Mouse (Mus musculus) thymus, adult 18-20 months (tissue): ENCODE measurements around the gene Itpr1.

Experiments used
- DNase-seq, 2 experiments: peaks; one replicate each; pipeline ENCODE4 v3.0.0; 2022; ENCODE audit warnings: mixed read lengths in 2 of 2

Itpr1 gene

DNA sequence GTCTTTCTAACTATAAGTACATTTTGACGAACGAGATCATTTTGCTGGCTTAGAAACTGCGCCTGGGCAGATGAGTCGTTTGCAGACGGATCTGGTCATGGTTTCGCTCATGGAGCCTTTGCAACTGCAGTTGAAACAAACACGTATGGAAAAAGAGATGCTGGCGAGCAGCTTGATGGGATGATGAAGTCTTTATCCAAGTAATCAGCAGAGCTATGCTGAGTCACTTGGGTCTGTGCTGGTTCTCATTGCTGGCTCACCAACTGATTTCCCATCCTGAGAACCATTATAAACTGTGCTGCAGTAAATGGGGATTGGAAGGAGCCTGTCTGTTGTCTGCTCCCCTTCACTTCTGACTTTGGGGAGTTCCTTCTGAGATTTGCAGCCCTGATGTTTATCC lies 31.7 kb downstream of the Itpr1 start:
- DNase-seq: no peak

DNA sequence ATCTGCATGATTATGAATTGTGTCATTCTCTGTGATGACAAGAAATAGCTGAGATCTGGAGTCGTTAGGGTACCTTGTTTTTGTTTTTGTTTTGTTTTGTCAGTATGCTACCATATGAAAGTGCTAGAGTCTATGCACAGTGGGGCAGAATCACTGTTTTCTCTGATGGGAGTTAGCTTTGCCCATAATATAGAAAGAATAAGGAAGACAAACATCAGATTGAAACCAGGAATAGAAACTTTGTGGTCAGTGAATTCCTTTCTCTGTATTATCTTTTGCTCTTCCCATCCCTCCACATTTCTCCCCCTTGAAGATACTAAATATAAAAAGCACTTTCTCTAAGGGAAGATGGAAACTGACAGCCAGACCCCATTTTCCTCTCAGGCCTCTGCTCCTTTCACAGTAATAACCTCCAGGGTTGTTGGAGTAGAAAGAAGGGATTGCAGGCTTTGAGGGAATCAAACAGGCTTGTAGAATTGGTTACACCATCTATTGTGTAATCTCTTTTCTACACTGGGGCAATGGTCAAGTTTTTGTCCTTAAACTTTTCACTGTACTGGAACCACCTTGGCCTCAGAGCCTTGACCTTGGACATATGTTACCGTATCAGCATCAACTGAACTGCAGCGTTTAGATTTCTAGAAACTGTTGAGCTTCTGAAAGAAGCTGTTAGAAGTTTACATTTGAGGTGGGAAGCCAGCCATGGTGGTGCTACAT lies 33.6 kb downstream of the Itpr1 start:
- no peak for DNase-seq

DNA sequence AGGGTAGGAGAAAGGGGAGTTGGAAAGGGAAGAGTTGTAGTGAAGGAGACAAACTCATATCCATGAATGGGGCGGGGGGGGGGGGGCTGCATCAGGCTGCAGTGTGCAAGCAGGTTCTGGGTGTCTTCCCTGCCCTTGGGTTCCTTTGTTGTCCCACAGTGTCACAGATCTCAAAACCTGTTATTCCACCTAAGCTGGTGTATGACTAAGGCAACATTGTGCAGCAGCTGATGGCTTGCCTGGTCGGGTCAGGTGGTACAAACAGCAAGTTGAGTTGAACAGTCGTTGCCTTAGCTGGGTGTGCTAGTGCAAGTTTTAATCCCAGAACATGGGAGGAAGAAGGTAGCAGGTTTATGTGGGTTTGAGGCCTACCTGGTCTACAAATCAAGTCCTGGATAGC lies 34.3 kb downstream of the Itpr1 start:
- no peak for DNase-seq

DNA sequence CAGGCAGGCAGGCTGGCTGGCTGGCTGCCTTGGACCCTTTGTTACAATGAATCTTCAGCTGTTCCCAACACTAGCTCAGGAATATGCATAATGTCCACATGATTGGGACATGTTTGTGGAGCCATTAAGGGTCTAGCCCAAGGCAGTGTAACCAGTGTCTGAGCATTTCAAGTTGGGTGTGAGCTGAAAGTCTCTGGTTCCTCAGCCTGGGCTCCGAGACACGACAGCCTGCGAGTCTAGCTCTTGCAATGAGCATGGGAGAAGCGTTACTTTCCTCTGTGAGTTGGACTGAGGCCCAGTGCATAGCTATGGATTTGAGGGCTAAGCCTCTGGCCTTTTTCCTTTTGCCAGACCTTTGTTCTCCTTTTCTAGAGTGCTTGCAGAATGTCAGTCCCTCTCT lies 35.6 kb downstream of the Itpr1 start:
- DNase-seq: no peak

DNA sequence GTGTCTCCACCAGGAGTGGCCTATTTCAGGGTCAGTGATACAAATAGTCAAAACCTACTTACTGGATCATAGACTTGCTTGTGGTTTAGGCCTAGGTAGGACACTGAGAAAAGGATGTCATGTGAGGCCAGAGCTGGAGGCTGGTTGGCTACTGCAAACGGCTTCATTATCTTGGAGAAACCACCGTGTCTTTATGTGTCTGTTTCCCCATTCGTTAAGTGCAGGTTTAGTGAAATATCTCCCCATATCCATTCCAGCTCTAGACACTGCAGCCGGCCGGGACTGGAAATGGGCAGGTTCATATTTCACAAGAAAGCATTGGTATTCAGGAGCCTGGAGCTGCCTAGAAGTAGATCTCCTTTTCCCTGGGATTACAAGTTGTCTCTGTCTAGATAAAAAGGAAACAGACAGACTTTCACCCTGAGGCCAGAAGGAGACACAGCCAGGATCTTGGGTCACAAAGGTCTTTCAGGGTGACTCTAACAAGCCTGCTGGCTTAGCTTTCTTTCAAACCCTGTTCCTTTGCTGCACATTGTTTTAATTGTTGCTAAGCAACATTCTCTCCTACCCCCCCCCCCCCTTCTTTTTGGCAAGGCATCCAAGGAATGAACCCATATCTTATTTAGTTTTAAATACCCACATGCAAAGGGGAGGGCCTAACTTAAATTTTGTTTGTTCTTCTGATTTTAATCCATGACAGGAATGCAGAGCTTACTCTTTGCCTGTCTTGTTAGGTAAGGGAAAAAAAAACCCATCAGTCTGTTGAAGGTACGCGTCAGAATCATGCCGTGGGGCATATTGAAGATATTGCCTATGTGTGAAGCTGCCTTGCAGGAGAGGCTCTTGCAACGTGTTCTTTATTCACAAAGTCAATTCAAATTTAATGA lies 36.4 kb downstream of the Itpr1 start:
- DNase-seq: no peak

DNA sequence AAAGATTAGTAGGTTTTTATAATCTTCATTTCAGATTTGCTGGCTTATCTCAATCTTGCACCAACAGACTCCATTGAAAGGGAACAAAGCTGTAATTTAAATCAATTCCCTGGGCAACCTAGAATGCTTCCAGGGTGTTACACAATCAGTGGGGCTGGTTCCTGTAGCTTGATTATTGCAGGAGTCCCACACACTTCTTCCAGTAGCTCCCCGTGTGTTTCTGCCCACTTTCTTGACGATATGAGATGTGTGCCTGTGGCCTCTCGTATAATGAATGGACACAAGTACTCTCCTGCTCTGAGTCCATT lies 37.0 kb downstream of the Itpr1 start:
- no peak for DNase-seq

DNA sequence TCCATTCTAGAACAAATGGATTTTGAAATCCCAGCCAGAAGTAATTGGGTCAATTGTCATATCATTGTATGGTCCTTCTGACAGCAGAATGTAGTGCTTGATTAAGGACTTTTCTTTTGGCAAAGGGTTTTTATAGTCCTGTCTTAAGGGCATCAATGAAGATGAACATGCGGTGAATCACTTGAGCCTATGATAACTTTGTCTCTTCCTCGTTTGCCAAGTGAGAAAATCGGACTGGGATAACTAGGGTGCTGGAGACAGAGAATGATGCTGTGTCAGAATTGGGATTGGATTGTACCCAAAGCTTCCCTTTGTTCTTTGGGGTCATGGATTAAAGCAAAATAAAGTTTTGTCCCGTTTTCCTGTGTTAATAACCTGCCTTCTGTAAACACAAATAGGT lies 37.5 kb downstream of the Itpr1 start:
- DNase-seq: no peak

DNA sequence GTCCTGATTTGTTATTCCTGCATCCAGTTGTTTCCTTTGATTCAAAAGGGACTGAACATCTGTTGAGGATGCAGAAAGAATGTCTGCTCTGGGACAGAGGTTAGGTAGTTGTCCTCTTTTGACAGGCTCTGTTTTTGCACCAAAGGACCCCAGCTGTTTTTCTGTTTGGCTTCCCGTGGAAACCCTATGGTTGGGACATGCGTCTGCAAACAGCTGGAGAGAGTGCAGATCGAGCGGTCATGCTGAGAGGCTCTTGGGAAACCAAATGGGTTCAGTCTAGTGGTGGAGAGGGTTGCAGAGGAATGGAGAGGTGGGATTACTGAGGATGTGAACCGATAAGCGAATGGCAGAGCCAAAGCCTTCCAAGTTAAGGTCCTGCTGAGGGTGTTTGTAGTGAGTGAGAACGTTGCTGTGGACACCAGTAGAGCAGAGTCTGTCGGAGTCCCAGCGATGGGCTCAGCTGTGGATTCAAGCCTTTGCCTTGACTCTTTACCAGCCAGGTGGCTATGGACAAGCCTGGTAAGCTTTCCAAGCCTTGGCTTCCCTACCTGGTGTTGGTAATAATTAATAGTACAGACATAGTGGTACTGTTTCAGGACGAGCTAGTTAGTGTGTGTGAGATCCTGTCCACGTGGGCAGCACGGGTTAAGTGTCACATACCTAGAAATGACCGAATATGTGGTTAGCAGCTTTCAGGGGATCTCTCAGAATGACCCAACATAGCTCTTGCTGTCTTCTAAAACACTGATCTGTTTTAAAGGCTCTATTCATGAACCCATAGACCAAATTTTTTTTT lies 39.9 kb downstream of the Itpr1 start:
- no peak for DNase-seq

DNA sequence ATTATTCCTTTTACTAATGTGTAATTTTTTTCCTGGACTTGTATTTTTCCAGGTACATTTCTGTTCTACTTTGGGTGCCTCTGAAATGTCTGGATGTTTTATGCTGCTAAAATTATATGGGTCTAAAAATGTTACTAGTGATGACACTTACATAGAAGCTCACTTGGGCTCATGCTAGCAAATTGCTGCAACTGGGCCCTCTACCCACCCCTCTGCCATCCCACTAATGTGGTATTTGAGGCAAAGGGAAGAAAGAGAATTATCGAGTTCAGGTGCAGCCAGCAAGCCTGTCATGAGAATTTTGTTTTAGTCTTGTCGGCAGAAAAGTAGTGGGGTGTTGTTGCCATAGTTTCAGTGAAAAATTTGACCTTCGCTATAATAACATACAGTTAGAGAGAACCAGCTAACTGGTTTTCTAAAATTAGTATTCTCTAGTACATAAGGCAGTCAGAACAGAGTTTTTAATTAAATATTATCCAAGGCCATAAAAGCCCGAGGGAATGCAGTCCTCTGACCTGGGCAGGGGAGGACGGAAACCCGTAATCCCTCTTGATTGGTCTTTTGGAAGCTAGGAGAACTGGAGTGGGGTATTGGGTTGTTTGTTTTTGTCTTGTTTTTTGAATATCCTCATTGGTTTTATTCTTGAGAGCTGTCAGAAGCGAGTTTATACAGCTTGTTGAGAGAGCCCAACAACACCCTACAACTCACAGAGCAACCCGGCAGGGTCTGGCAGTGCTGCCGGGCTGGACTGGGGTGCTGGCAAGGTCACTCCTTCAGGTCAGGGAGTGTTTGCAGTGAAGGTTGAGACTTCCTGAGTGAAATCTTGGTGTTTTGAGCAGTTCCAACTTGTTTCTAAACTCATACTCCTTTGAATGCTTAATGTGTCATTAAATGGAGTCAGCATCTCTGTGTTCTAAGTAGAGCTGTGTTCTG lies 41.5 kb downstream of the Itpr1 start:
- DNase-seq: no peak

DNA sequence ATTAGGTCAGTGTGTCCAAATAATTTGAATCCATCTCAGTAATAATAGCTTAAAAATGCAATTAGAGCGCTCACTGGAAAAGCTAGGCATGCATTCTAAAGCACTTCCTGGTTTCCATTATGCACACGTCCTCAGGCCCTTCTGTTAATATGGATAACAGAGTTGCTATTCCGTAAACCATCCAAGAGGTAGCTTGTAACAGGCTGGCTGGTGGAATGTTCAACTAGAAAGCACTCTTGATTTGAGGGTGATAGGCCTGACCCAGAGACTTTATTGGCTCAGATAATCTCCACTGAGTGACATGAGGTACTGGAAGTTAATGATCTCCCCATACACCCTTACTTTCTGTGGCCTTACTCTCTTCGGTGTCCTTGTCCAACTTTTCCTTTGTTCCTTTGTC lies 43.0 kb downstream of the Itpr1 start:
- DNase-seq: no peak

DNA sequence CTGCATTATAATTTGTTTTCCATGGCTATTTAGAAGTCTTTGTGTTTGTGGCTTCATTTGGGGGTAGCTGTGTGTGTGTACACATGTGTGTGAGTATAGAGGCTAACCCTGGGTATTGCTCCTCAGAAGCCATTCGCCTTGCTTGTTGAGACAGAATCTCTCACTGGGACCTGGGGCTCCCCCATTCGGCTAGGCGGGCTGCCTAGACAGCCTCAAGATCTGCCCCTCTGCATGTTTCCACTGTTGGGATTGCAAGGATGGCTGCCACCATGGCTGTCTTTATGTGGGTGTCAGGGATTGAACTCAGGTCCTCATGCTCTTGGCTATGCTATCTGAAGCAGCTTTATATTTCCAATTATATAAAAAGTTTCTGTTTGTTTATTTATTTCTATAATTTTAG lies 44.3 kb downstream of the Itpr1 start:
- no peak for DNase-seq

DNA sequence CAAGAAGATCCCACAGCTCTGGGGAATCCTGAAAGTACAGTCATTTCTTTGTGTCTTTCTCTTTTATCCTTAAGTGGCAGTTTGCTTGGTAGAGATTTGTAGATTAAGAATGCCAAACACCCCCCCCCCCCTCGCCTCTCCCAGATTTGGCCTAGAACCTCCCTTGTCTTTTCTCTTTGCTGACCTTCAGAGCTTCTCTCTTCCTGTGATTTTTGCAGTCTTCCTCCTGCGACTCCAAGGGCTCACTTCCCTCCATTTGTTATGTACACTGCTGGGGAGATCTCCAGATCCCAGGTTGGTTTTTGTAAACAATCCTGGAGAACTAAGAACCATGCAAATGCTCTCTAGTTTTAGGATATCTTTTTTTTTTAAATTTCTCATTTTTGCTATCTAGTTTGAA lies 45.7 kb downstream of the Itpr1 start:
- DNase-seq: no peak

DNA sequence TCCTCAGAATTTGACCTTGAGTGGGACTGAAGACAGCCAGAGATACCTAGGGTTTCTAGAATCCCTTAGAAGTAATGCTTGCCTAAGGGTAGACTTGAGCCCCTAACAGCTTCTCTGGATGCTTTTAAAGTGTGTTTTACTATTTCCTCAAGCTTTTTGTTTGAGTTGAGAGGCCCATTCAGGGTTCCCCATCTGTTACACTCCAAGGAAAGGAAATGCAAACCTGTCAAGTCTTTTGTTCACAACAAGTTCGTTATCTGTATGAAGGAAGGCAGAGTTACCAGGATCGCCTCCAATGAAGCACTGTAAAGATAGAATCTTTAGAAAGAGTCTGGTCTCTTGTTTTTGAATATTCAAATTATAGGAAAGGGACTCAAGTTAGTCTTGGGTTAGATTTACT lies 46.8 kb downstream of the Itpr1 start:
- no peak for DNase-seq

DNA sequence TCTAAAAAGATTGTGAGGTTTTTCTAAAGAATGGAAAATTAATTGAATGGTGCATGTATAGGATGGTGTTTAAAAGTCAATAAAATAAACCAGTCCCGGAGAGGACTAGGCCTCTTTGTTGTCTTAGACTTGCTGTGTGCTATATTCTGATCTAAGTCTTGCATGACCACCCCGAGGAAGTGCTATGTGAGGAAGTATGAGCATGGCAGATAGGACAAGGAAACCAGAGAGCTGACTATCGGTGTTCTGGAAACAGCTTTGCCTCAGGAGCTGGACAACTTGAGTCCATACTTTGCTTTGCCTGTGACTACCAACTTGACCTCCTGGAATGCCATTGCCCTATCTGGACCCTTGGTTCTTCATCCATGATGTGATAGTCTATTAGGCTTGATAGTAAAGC lies 48.6 kb downstream of the Itpr1 start:
- DNase-seq: no peak

DNA sequence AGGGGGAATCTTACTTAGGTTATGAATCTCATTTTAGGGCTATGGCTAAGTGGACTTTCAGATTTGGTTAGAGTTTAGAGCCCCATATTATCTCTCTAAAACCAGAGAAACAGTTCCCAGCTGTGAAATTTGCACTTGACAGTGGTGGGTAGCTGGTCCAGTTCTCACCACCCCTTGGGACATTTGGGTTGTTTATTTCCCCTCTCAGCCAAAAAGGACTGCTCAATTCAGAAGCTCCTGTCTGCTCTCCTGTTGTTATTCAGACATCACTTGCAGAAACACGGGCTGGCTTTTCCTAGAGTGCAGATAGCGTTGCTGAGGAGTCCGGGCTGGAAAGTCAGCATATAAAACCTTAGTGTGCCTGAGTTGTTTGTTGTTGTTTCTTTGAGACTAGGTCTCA lies 51.3 kb downstream of the Itpr1 start:
- DNase-seq: no peak

DNA sequence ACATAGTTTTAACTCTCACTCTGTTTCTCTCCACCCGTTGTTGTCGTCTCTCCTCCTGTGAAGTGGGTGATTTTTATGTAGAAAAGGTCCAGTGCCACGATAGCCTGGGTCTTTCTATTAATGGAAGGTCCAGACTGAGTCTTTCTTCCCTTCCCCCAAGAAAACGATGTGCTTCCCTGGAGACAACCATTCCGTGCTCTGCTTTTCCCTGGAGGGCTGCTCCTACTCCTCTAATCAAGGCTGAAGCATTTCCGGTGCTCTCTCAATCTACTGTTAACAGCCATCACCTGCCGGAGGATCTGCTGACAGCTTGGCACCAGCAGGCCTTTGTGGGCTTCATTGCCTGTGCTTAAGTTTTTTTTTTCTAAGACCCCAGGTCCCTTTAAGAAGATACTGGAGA lies 60.6 kb downstream of the Itpr1 start:
- DNase-seq: no peak

DNA sequence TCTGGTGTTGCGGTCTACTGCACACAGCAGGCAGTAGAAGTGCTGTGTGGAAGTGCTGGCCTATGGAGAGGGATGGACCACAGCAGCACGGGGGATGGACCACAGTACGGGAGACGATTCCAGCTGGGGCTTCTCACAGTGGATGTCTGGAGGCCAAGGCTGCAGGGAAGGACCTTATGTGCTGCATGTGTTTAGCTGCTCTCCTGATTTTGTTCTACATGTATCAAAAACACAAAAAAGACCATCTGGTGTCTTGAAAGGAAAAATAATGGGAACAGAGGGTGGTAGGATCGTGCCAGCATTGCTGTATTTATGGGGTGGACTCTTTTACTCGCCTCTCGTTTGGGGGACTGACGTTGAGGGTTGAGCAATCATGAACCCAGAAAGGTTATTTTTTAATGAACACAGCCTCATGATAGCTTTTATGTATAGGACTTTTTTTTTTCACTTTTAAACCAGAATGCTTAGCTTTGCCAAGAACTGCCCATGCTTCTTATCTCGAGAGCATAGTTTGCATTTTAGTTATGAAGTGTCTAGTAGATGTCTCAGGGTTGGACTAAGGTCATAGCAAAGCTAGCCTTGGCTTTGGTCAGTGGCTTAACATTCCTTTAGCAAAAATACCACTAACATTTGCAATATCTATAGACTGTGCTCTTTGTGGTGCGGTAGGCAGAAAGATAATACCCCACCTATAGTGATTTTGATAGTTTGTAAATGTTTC lies 61.6 kb downstream of the Itpr1 start:
- DNase-seq: no peak

DNA sequence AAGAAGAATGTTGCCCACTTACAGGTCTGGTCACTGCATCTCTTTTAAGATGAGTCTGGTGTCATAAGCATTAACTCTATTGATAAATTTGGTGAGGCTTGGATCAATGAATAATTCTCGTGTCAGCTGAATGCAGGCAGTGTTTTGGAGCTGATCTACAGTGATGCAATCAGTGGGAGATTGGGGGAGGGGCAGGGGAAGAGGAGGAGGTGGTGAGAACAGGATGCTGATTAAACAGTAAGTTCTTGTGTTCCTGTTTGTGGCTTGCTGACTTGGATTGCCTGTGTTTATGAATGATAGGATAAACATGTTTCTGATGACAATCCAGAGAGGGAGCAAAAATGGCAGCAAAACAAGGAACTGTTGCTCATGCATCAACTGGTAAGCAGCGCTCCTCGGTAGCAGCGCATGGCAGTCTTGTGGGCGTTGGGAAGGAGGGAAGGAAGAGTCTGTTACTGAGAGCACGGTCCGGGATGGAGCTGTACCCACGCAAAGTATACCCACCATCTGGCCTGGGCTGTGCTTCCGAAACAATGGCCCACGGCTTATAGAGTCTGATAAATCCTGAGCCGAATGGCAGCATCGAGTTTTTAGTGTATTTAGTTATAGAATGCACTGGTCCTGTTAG lies 64.1 kb downstream of the Itpr1 start:
- no peak for DNase-seq

DNA sequence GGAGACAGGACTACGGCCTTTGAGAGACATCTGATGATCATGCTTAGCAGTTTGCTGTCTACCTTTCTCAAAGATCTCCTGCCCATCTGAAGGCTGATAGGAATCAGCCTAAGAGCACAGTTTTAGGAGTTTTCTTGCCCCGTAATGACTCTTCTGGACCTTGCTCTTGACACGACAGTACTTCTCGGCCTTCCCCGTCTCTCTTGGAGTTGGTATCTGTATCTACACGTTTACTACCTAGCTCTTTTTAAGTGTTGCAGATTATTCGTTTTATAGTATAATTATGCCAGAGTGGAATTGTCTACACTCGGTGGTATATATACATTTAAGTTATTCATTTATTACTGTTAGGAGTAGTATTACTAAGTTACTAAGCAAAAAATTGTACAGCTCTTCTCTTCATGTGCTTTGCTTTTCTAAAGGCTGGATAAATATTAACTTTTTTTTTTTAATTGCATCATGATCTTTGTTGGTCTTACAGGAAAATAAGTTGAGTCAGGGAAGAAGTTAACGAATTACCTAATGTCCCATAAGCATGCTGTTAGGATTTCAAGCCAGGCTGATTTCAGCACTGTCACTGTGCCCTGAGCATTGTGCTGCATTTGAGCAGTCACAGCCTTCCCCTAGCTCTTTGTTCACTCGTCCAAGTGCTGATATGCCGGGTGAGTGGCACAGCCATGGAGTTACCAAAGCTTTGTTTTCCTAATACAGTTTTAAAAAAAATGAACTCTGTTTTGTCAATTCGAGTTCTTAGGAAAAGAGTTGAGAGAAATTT lies 64.9 kb downstream of the Itpr1 start:
- DNase-seq: no peak

DNA sequence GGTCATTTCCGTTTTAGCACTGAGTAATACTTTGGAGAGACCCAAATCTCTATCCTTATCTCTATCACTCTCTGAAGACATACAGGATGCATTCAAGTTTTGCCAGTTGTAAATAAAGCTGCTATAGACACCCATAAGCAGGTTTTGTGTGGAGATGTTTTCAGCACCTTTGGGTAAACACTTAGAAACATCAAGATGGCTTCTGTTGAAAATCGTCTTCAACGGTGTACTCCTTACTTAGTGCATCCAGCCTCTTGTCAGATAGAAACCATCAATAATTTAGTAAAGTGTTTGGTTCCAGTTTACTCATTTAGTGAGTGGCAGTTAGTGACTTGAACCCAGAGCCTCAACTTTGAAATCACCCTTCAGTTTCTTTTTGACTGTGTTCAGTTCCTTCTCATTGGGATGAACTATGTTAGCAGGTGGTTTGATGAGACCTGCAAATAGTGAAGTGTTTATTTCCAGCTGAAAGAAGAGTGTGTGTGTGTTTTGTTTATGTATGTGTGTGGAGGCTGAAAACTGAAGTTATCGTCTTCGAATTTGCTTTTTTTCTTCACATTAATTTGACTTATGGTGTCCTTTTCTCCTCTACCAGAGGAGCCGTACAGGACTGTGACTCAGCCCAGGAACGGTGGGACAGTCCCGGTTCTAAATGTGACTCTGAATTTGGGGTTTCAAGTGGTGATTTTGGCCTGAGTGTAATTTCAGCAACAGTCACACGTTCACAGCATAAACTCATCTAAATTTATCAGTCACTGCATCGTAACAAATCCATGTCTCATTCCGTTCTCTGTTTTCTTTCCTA lies 66.1 kb downstream of the Itpr1 start:
- no peak for DNase-seq
